Mouse (Mus musculus) urinary bladder, adult 2 months (tissue): ENCODE measurements around the gene Sfpq. TPM values are rescaled to one million over a fixed set of nuclear protein-coding genes. Genes with fewer than 3 reads are reported as not detected.

Experiments
- polyA plus RNA-seq: library from polyadenylated mRNA; depleted of rRNA; stranded (reverse); fragments of >200 nt; gene quantifications from 2 replicates; pipeline ENCODE4 v1.2.3, GENCODE M21; 2012; rRNA removed

The Sfpq gene
- polyA plus RNA-seq, 1 experiment, result 52.3 TPM

Other genes with a start within 250 kb of the Sfpq start
- gene Zmym4, start 53.2 kb upstream of the Sfpq start, polyA plus RNA-seq, result 12.3 and 15.3 TPM in 2 replicates
- 4.9 and 5.0 TPM in 2 replicates for gene Zmym1, start 39.8 kb downstream of the Sfpq start, polyA plus RNA-seq
- 22.5 and 27.3 TPM in 2 replicates for gene Zmym6, start 56.1 kb downstream of the Sfpq start, polyA plus RNA-seq
- 25.7 and 29.8 TPM in 2 replicates for gene Tmem35b, start 102.4 kb downstream of the Sfpq start, polyA plus RNA-seq
- 0.16 and 0.18 TPM in 2 replicates for gene Dlgap3, start 147.9 kb downstream of the Sfpq start, polyA plus RNA-seq
- gene Smim12, start 222.5 kb downstream of the Sfpq start, polyA plus RNA-seq, result 49.8 and 54.0 TPM in 2 replicates